Mouse (Mus musculus) olfactory bulb, adult 2 months (tissue): ENCODE measurements around the gene Slc12a7.

Source experiments
- CTCF ChIP-seq: fragments of 200-500 bp; IDR thresholded peaks from 2 replicates; pipeline ENCODE4 v1.5.1; 2012; ENCODE audit warnings: low read depth, mild to moderate bottlenecking, low read length, moderate library complexity; ENCODE audit not compliant: insufficient read depth
- POLR2A ChIP-seq: fragments of 200-500 bp; IDR thresholded peaks from 2 replicates; pipeline ENCODE4 v1.6.1; 2012; ENCODE audit warnings: mild to moderate bottlenecking, low read depth, low read length, moderate library complexity; ENCODE audit not compliant: insufficient read depth

DNA sequence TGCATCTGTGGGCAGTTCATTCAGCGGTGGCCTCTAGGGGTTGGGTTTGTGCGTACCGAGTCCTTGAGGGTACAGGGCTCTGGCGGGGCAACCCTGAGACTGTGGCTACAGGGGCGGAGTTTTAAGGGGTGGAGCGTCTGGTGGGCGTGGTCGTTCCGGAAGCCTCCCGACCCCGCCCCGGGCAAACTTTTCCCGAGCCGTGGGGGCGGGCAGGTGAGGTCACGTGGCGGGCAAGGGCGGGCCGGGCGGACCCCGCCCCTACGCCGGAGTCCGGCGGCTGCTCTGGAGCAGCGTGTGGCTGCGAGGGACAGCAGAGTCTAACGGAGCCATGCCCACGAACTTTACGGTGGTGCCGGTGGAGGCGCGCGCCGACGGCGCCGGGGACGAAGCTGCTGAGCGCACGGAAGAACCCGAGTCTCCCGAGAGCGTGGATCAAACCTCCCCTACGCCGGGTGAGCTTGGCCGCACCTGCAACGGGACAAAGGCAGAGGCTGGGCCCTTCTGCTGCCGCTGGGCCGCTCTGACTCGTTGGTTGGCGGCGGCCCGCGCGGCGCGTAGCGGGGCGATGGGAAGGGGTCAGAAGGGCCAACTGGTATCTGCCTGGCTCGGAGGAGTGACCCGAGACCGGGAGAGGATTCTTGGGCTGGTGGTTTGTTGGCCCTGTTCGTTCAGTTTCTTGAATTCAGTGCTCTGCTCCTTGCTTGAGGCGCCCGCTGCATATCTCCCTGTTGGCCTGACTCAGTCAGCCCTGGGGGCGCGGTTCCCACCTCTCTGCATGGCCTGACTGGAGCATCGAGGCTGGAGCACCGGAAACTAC, 30.8 kb downstream of the Slc12a7 start:
- no peak for TF ChIP-seq POLR2A
- TF ChIP-seq CTCF = no peak
